Mouse (Mus musculus) midbrain, embryonic 13.5 days (tissue): Measurements from ENCODE around the gene Olfr520. TPM values are rescaled to one million over a fixed set of nuclear protein-coding genes. Genes with fewer than 3 reads are reported as not detected.
A peak's percentile ranks its signal among the peaks of the same experiment; 100 is the strongest.

ENCODE experiments used
- ATAC-seq: fragments of 200-750 bp; cut with Nextera tagmentation; 2 replicates; pipeline ENCODE4 v1.8.0; 2017; ENCODE audit warnings: mild to moderate bottlenecking, moderate TSS enrichment, moderate library complexity
- H3K27ac ChIP-seq: fragments of 300-500 bp; sonication (generic); 2 replicates; pipeline ENCODE4 v1.5.1; 2015; ENCODE audit warnings: inconsistent platforms, mild to moderate bottlenecking, moderate library complexity
- H3K27me3 ChIP-seq: fragments of 300-500 bp; sonication (generic); 2 replicates; pipeline ENCODE4 v1.6.1; 2015; ENCODE audit warnings: mild to moderate bottlenecking, inconsistent platforms
- H3K36me3 ChIP-seq: fragments of 300-500 bp; sonication (generic); 2 replicates; pipeline ENCODE4 v1.6.1; 2015; ENCODE audit warnings: mild to moderate bottlenecking, inconsistent platforms
- H3K4me1 ChIP-seq: fragments of 300-500 bp; sonication (generic); replicated peaks from 2 replicates; pipeline ENCODE4 v1.6.1; 2015; ENCODE audit warnings: inconsistent platforms
- H3K4me2 ChIP-seq: fragments of 300-500 bp; sonication (generic); replicated peaks from 2 replicates; pipeline ENCODE4 v1.6.1; 2015; ENCODE audit warnings: moderate library complexity, mild to moderate bottlenecking, inconsistent platforms
- H3K4me3 ChIP-seq: fragments of 300-500 bp; sonication (generic); replicated peaks from 2 replicates; pipeline ENCODE4 v1.5.1; 2015; ENCODE audit warnings: mild to moderate bottlenecking, inconsistent platforms
- H3K9ac ChIP-seq: fragments of 300-500 bp; sonication (generic); replicated peaks from 2 replicates; pipeline ENCODE4 v1.6.1; 2015; ENCODE audit warnings: mild to moderate bottlenecking, inconsistent platforms
- H3K9me3 ChIP-seq: fragments of 300-500 bp; sonication (generic); 2 replicates; pipeline ENCODE4 v1.6.1; 2016; ENCODE audit warnings: mild to moderate bottlenecking, inconsistent platforms
- WGBS: fragments of 180-500 bp; shearing (Covaris S2); methylation state at CpG from one replicate; pipeline ENCODE4 v1.1.7; 2015; 5-methylcytosine and 5-hydroxymethylcytosine counted together
- polyA plus RNA-seq: library from polyadenylated mRNA; unstranded; fragments of >200 nt; fragmentation: Nextera tagmentation; extraction: Ambion mirVana; gene quantifications from 2 replicates; pipeline ENCODE4 v1.2.1, GENCODE M21; 2015

The Olfr520 gene
- polyA plus RNA-seq, 1 experiment from 2014 or later, result not detected

DNA sequence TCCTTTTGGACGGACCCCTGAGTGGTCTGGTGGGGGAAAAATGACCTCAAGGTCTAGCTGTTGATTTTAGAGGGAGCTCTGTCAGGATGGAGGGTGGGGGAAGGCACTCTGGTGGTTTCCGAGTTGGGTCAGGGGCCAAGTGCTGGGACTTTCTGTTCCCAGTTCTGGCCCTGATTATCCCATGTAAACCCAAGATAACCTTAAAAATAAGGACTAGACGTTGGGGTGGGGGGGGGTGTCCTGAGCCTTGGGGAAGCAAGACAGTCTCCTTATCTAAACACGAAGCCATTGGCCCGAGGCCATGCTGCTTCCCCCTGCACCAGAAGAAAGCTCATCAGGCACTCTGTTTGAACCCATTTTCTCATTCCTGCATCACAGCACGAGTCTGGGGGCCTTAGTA is 27.9 kb upstream of the Olfr520 start:
- Histone ChIP-seq H3K4me1 (peaks cover 8% of the 10 kb centered on the region), H3K27ac (no peak overlapping the region), H3K9me3 (no peaks in the 10 kb centered on the region), H3K36me3 (no peaks in the 10 kb centered on the region), H3K27me3 (no peaks in the 10 kb centered on the region), H3K4me2 (no peak overlapping the region), H3K9ac (no peak overlapping the region), H3K4me3 (no peak overlapping the region)
- ATAC-seq, result no peak
- WGBS, result 37% methylated on average over 6 of the region's 6 CpGs

DNA sequence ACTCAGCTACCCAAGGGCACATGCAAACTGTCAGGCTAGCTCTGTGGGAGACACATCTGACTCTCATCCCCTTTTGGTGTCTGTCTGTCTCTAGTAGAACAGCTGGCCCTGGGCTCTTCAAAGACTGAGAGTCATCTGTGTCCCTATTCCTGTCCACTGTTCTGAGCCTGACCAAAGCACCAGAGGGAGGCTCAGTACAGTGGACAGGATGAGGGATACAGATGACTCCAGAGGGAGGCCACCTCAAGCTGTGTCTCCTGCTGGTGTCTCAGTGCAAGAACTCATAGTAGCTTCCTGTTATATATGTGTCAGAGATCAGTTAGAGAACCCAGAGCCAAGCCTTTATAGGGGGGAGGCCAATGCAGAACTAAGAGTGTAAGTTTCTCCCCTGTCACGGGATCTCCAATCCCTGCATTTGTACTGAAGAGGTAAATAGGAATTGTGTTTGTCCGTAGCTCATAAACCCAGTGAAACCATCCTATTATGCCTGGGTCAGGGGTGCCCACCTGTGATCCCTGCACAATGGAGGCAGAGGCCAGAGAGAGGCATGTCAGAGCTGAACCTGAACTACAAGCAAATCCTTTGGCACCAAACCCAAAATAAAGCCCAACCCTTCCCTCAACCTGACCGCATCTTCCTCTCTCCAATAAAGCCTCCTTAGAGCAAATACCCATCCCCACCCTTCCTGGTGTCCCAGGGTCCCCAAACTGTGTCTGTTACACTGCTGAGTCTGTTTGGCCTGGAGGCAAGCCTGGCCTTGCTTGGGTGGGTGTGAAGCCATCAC is 25.1 kb upstream of the Olfr520 start:
- H3K27ac ChIP-seq, result no peak overlapping the region; the same call in 1 of the 2 replicates
- WGBS, result 75% methylated on average over 3 of the region's 3 CpGs

DNA sequence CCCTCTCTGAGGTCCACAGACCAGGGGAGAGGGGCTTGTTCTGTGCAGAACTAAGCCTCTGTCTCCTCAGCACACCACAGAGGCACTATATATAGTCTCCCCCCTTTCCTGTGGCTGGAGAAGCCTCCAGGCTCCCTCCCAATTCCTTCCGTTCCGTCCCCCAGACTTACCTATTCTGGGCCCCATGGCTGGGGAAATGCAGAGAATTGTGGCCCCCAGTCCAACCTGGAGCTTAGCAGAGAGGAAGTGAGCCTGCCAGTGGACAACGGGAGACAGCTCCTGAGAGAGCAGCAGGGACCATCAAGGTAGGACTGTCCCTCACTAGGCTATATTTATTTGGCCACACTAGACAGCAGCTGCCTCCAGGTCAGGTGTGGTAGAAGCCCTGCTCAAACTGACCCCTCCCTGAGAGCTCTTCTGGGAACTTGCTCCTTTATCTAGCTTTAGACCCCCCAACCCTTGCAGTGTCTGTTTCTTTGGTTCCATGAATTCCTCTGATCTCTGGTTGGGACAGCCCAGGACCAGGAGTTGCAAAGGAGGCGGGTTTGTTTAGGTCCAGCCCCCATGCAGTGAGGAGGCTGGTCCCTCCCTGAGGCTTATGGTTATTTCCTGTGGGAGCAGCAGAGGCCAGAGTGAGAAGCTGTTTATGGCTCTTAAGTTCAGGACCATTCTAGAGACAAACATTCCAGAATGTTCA is 23.6 kb upstream of the Olfr520 start:
- 74% methylated on average over 4 of the region's 4 CpGs for WGBS
- no peaks in the 10 kb centered on the region for H3K36me3 ChIP-seq
- no peak overlapping the region for H3K4me3 ChIP-seq
- no peaks in the 10 kb centered on the region for H3K27me3 ChIP-seq
- H3K9ac ChIP-seq, result no peak overlapping the region
- H3K9me3 ChIP-seq, result no peaks in the 10 kb centered on the region
- H3K27ac ChIP-seq, result no peak overlapping the region
- ATAC-seq, result no peak
- H3K4me1 ChIP-seq, result peaks cover 10% of the 10 kb centered on the region
- peak overlapping the region; percentile 1; the same call in 1 of the 2 replicates for H3K4me2 ChIP-seq

More for the DNA sequence above, 25.1 kb upstream of the Olfr520 start:
- H3K4me1 ChIP-seq, result peaks cover 10% of the 10 kb centered on the region
- H3K4me2 ChIP-seq, result peak overlapping the region; percentile 9; the same call in 1 of the 2 replicates
- no peaks in the 10 kb centered on the region for H3K27me3 ChIP-seq
- H3K36me3 ChIP-seq, result no peaks in the 10 kb centered on the region
- no peak overlapping the region for H3K4me3 ChIP-seq
- no peak for ATAC-seq
- no peak overlapping the region for H3K9ac ChIP-seq
- no peaks in the 10 kb centered on the region for H3K9me3 ChIP-seq

DNA sequence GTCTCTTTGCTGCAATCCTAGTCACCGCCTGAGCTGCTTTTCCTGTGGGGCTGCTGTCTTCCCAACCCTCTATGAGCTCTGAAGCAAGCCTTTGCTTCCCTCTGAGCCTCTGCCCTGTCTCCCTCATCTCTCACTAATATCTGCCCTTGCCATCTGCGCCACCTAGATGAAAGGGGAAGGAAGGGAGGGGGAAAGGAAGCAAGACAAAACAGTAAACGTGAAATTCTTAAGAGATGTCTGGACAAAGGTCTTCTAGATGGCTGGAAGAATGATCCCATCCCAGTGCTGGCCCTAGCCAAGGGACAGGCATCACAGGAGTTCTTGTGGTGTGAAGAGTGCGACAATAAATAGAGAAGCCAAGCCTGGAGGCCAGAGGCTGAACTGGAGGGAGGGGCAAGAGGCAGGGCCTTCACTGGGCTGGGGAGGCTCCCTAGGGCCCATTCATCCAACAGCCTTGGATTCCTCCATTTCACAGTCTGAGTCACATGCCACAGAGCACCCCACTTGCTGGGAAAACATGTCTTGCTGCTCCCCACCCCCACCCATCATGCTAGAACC is 23.0 kb upstream of the Olfr520 start:
- Histone ChIP-seq H3K9me3 (no peaks in the 10 kb centered on the region), H3K27ac (peak overlapping the region; percentile 9; the same call in 1 of the 2 replicates), H3K36me3 (no peaks in the 10 kb centered on the region), H3K27me3 (no peaks in the 10 kb centered on the region), H3K4me3 (no peak overlapping the region), H3K9ac (no peak overlapping the region), H3K4me2 (no peak overlapping the region), H3K4me1 (peaks cover 10% of the 10 kb centered on the region)
- 61% methylated on average over 4 of the region's 4 CpGs for WGBS
- no peak for ATAC-seq

DNA sequence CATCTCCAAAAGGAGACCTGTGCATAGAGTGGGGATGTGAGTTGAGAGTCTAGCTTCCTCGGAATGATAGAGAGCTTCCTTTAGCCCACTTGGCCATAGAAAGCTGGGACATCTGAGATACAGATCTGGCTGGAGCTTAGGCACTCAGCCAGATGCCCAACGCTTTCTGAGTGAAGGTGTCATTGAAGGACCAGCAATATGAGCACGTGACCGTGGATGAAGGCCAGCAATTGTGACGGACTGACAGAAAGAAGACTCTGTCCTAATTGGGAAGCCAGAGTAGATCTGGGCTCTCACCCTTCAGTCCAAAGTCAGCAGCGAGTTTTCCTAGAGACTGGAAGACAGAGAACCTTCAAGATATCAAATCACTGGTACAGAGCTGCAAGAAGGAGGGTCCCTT is 22.4 kb upstream of the Olfr520 start:
- no peak overlapping the region for H3K4me3 ChIP-seq
- H3K9ac ChIP-seq, result no peak overlapping the region
- no peaks in the 10 kb centered on the region for H3K27me3 ChIP-seq
- 92% methylated on average over 6 of the region's 6 CpGs for WGBS
- no peak overlapping the region for H3K4me2 ChIP-seq
- H3K27ac ChIP-seq, result 0 out of 2 replicates have a peak overlapping the region, but pooled peaks have one; percentile 9
- no peaks in the 10 kb centered on the region for H3K36me3 ChIP-seq
- ATAC-seq, result no peak
- H3K9me3 ChIP-seq, result no peaks in the 10 kb centered on the region
- peaks cover 6% of the 10 kb centered on the region for H3K4me1 ChIP-seq

DNA sequence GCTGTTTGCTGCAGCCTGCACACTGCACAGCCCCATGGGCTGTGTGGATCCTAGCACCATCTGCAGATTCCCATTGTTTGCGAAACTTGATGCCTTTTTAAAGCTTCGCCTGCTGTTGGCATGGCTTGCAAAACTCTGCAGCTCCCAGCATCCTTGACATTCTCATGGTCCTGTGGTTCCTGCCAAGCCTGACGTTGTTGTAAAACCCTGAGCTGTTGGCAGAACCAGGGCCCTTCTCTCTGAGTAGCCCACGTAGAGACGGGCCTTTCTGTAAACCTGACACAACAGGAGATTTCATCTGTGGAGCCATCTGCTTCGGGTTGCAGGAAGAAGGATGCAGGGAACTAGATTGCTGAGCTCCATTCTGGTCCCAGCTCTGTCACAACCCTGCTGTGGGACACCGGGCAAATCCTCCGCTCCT is 21.8 kb upstream of the Olfr520 start:
- no peak overlapping the region for H3K4me2 ChIP-seq
- no peaks in the 10 kb centered on the region for H3K27me3 ChIP-seq
- ATAC-seq, result no peak
- H3K9ac ChIP-seq, result 0 out of 2 replicates have a peak overlapping the region, but pooled peaks have one; percentile 10
- no peaks in the 10 kb centered on the region for H3K9me3 ChIP-seq
- H3K4me1 ChIP-seq, result peaks cover 6% of the 10 kb centered on the region
- H3K36me3 ChIP-seq, result no peaks in the 10 kb centered on the region
- WGBS, result 67% methylated on average over 8 of the region's 8 CpGs
- H3K27ac ChIP-seq, result no peak overlapping the region
- H3K4me3 ChIP-seq, result no peak overlapping the region

DNA sequence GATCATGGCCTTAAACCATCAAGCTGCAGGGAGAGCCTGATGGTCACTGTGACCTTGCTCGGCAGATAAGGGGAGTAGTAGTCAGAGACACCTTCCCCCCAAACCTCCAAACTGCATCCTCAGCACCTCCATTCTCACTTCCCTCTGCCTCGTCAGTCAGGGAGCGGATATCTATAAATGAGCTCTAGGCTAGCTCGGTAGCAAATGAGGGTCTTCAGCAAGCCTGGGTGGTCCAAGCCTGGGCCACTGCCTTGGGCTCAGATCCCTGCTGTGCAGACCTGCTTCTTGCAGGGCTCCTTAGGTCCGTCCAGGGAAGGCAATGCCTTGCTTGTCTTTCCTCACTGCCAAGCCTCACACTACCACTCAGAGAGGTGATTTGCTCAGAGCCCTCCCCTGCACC is 21.3 kb upstream of the Olfr520 start:
- ATAC-seq, result no peak
- Histone ChIP-seq H3K4me1 (peaks cover 6% of the 10 kb centered on the region), H3K27me3 (no peaks in the 10 kb centered on the region), H3K4me2 (no peak overlapping the region), H3K9me3 (no peaks in the 10 kb centered on the region), H3K36me3 (no peaks in the 10 kb centered on the region), H3K27ac (no peak overlapping the region), H3K9ac (no peak overlapping the region), H3K4me3 (no peak overlapping the region)
- 77% methylated on average over 5 of the region's 5 CpGs for WGBS

DNA sequence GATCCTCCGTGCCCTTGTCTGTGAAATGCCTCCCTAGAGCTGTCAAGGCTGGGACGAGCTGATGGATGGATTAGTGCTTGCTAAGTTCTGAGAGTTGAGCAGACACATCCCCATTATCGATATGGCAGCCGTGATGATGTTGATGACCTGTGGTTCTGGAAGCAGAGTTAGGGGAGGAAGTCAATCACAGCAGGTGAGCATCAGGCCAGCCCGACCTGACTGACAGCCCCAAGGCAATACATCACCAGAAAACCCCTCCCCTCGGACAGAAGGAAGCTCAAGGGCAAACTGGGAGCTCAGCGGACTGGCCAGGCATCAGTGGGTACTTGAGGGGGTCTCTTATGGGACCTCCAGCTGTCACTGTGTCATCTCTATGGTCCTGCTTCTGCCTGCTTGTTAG is 20.1 kb upstream of the Olfr520 start:
- Histone ChIP-seq H3K9me3 (no peaks in the 10 kb centered on the region), H3K27ac (no peak overlapping the region), H3K27me3 (no peaks in the 10 kb centered on the region), H3K4me1 (peaks cover 6% of the 10 kb centered on the region), H3K9ac (no peak overlapping the region), H3K4me3 (no peak overlapping the region), H3K36me3 (no peaks in the 10 kb centered on the region), H3K4me2 (no peak overlapping the region)
- WGBS, result 74% methylated on average over 7 of the region's 7 CpGs
- no peak for ATAC-seq

DNA sequence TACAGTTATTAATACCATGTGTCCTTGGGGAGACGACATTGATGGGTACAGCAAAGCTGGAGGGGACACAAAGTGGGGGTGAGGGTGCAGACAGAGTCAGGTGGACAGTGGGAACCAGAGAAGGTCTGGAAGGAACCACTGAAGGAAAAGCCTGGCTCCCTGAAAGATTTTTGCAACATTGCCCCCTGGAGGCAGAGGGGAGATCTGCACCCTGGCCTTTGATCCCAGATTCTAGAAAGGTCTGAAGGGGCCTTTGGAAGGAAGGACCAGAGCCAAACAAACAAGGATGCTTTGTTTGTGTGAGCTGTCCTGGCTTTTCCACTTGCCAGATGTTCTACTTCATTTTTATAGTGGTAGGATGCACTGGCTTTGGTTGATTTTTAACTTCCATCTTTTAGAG is 19.6 kb upstream of the Olfr520 start:
- H3K27ac ChIP-seq, result no peak overlapping the region
- no peak overlapping the region for H3K4me2 ChIP-seq
- H3K4me3 ChIP-seq, result no peak overlapping the region
- H3K9ac ChIP-seq, result no peak overlapping the region
- no peaks in the 10 kb centered on the region for H3K36me3 ChIP-seq
- no peaks in the 10 kb centered on the region for H3K9me3 ChIP-seq
- peaks cover 6% of the 10 kb centered on the region for H3K4me1 ChIP-seq
- 33% methylated on average over 1 of the region's 1 CpGs for WGBS
- H3K27me3 ChIP-seq, result no peaks in the 10 kb centered on the region
- ATAC-seq, result no peak

DNA sequence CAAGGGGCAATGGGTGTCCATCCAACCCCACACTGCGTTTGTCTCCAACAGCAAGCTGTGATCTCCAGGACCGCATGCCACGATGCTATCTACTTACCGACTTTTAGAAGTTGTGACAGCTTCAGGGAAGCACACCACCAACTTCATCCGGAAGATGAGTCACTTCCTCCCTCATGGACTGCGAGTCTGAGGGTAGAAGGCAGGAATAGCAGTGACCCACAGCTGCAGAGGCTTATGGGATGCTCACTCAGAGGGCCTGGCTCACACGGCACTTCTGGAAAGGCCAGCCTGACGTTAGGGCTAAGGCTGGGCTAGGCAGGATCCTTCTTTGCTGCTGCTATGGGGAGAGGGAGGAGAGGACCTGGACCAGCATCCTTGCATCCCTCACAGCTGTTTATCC is 18.9 kb upstream of the Olfr520 start, which contains the start of gene Slco2b1:
Gene Slco2b1, minus strand, starts transcription at position 175 of the 400 bp plus-strand sequence.
- no peaks in the 10 kb centered on the region for H3K9me3 ChIP-seq

DNA sequence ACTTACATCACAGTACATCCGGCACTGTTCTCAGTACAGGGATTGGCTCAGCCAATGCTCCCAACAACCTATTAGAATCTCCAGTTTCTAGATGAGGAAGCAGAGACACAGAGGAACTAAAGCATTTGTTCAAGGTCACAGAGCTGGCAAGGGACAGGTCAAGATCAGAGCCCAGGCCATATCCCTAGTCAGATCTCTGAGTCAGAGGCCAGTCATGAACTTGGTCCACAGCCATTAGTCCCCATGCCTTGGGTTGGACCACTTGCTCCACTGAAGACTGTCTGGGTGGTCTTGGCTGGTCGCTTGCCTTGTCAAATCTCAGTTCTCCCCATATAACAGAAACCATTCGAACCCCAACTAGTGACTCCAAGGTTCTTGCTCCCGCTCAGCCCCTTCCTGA is 17.6 kb upstream of the Olfr520 start:
- no peaks in the 10 kb centered on the region for H3K4me1 ChIP-seq
- H3K4me2 ChIP-seq, result no peak overlapping the region
- ATAC-seq, result no peak
- H3K36me3 ChIP-seq, result no peaks in the 10 kb centered on the region
- no peak overlapping the region for H3K27ac ChIP-seq
- no peak overlapping the region for H3K9ac ChIP-seq
- 84% methylated on average over 4 of the region's 4 CpGs for WGBS
- no peak overlapping the region for H3K4me3 ChIP-seq
- no peaks in the 10 kb centered on the region for H3K9me3 ChIP-seq
- H3K27me3 ChIP-seq, result no peaks in the 10 kb centered on the region

More for the DNA sequence above, 18.9 kb upstream of the Olfr520 start, which contains the start of gene Slco2b1:
- 85% methylated on average over 8 of the region's 8 CpGs for WGBS
- H3K27ac ChIP-seq, result no peak within 1 kb of the TSS
- H3K9ac ChIP-seq, result no peak within 1 kb of the TSS
- H3K4me1 ChIP-seq, result peaks cover 6% of the 10 kb centered on the region
- H3K4me2 ChIP-seq, result no peak within 1 kb of the TSS
- ATAC-seq, result no peak
- H3K27me3 ChIP-seq, result no peaks in the 10 kb centered on the region
- H3K4me3 ChIP-seq, result no peak within 1 kb of the TSS
- no peaks in the 10 kb centered on the region for H3K36me3 ChIP-seq

DNA sequence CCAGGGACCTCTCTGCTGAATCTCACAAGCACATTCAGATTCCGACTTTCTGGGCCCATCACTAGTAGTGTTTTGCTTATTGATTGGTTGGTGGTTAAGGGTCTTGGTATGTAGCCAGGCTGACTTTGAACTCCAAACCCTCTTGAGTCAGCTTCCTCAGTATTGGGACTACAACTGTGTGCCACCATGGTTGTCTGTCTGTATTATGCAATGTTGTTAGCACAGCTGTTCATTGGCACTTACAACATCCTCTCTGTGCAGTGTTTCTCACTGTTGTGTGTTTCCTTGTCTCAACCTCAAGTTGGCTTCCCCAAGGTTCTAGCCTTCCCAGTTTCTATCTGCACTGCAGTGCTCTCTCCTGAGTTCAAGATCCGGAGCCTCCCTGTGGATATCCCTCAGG is 13.5 kb upstream of the Olfr520 start:
- Histone ChIP-seq H3K9ac (no peak overlapping the region), H3K27ac (no peak overlapping the region), H3K9me3 (no peaks in the 10 kb centered on the region), H3K36me3 (no peaks in the 10 kb centered on the region), H3K4me3 (no peak overlapping the region), H3K27me3 (no peaks in the 10 kb centered on the region), H3K4me1 (no peaks in the 10 kb centered on the region), H3K4me2 (no peak overlapping the region)
- 88% methylated on average over 2 of the region's 2 CpGs for WGBS
- no peak for ATAC-seq
